Mouse (Mus musculus) WW6 (cell line): ENCODE results near the gene Tenm2.

ENCODE experiments used
- DNase-seq: peaks from one replicate; pipeline ENCODE4 v3.0.0-alpha.2; 2013; ENCODE audit warnings: low read depth, low spot score

Tenm2 gene

DNA sequence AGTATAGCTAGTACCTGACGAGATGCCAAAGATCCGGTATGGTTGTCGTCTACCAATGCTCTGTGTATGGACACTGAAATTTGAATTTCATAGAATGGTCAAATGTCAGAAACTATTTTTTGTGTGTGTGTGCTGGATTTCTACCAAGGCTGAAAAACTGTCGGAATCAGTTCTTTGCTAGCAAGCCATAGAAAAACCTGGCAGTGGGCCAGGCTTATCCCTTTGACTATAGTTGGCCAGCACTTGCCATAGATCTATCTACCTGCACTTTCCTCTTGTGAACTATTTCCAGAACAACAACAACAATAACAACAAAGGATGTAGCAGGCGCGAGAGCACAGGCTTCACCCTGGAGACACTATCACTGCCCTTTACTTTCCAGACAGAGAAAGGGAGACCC is 1098.5 kb downstream of the Tenm2 start:
- no peak for DNase-seq

DNA sequence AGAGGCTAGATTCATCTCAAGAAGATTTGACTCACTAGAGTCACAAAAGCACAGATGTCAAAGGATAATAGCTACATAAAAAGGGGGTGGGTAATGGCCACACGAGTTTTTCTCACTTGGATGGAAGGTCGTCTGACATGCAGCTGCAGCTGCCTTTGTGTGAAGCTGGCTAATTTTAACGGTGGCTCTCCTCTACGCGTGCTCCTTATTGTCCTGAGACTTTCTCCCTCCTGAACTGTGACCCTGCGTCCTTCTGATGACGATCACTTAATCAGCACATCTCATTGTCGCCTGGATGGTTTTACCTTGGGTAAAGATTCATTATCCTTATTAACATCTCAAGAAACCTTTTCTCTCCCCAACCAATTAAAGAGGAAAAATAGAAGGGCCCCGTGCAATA is 1101.1 kb downstream of the Tenm2 start:
- no peak for DNase-seq

DNA sequence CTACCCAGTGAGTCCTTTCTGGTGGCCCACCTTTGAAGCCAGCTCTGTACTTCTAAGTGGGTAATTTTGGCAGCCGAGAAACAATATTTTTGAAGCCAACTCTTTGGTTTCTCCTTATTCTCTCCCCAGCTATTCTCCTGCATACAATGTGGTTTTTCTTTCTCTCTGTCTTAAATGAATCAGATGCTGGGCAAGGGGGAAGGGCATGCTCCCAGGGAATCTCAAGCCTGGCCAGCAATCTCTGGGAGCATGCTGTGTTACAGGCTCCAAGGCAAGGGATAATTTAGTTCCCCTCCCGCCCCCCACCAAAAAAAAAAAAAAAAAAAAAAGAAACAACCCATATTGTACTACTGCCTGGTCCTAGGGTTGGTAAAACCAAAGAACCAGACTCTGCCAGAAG is 1112.5 kb downstream of the Tenm2 start:
- no peak for DNase-seq

DNA sequence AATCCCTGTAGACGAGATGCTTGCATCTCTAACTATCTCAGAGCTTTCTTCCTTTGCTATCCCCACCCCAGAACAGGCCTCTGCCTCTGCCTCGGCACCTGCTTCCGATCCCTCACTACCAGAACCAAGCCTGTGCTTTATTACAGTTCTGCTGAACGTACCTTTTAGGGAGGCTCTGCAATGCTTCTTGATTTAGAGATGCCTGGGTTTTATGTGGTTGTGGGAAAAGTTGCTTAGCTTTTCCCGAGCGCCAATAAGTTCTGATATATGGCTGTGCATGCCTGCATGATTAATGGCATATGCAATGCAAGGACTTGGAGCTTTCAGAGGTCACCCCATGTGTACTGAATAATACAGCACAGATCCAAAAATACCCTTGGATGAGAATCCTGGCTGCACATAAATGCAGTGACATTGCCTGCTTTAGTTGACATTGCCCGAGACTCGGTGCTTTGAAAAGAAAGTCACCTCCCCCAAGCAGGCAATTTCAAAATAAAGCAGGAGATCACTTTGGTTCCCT is 1114.3 kb downstream of the Tenm2 start:
- DNase-seq = no peak

DNA sequence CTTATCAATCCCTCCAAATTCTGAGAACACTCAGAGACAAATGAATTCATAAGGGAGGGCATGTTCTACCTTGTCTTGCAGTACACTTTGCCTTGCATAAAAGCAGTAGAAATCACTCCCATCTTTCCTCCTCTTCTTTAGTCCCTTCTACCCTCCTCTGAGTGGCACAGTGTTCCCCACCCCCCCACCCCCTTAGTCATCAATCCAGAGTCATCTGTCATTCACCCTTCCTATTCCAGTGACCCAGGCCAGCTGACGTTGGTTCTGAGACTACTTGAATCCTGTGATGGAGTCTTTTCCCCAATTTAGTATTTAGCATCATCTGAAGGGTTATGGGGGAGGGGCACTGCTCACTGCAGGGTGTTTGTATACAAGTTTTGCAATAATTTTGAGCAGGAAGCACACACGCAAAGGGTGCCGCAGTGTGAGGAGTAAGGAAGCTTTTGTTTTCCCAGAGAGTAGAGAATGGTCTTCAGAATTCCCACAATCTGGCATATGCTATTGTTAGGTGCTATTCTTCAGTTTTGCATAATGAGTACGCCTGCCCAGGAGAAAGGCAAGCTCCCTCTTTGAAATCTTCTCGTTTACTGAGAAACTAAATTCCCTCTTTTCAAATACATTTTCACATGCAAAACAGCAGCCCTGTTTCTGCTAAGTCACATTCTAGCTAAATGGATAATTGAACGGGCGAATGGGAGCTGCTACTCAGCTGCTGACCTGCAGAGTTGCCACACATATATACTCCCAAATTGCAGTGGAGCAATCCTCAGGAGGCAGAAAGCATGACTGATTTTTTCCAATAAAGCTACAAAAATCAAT is 1115.0 kb downstream of the Tenm2 start:
- DNase-seq = no peak

DNA sequence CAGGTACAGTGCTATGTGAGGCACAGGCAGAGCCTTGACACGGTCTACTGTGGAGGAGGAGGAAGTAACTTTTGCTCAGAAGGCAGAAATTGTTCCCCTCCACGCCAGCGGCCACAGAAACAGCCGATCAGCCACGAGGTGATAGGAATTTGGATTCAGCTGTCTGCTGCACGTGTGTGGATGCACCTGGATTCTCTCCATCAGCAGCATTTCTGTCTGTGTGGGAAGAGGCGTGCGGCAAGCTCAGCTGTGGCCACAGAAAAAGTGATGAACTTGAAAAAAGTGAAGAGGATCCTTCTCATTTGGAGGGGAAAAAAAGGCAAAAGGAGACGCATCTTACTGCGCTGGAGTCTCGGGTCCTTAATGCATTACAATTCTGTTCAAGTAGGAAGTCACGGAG is 1122.4 kb downstream of the Tenm2 start:
- no peak for DNase-seq

DNA sequence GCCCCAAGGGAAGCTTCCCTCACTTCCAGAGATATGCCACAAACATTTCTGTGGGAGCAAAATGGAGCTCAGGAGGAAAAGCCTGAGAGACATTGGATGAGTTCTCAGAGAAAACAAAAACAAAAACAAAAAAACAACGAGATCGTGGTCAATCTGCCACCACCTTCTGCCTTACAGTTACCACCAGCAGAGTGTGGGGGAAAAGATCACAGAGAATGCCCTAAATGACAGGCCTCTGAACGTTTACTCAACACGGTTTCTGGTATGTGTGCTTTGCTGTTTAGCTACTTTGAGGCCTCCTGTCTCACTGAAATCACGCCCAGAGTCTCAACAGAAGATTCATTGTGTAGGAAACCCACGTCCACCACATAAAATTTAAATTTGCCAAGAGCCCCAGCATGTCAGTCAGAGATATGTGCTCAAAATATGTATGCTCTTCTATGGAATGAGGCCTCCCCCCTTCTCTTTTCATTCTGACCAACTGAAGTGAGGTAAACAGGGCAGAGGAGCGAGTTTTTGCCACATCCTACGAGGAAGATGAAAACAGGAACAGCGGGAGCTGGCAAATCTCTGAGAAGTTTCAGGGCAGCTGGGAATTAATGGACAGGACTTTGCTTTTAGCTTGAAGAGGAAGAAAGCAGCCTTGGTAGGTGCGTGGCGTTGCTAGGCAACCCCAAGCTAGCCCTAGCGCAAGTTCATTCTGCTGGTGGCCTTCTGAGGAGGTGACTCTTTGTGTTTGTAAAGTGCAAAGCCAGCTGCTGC is 1126.6 kb downstream of the Tenm2 start:
- DNase-seq = no peak

DNA sequence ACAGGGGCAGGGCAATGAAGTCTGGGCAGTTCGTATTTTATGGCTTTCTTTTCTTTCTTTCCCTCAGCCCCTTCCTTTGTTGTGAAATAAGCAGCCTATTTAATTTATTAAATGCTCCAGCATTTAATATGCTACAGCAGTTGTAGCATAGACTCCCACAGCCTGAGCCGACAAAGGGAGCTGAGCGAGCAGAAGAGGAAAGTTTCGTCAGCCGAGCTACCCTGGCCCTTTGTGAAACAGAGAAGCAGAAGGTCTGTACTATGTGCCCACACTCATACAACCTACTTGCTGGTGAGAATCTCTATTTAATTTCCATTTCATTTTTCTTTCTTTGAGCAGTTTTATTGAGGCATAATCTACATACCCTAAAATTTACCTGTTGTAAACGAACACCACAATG is 1127.9 kb downstream of the Tenm2 start:
- DNase-seq = no peak

DNA sequence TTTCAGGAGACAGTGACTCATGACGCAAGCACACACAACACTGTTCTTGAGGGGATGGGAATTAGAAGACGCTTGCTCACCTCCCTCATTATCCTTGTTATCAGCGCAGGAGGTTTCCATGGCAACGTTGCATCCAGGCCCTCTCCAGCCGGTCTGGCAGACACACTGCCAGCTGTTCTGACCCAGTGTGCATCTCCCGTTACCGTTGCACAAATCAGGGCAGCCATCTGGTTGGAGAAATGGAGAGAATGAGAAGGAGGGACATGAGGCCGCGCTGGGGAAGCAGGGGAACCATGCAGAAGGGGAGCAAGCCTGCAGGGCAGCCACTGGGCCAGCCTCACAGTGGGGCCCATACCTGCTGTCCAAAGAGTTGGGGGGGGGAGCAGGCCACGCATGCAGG is 1129.1 kb downstream of the Tenm2 start:
- no peak for DNase-seq

DNA sequence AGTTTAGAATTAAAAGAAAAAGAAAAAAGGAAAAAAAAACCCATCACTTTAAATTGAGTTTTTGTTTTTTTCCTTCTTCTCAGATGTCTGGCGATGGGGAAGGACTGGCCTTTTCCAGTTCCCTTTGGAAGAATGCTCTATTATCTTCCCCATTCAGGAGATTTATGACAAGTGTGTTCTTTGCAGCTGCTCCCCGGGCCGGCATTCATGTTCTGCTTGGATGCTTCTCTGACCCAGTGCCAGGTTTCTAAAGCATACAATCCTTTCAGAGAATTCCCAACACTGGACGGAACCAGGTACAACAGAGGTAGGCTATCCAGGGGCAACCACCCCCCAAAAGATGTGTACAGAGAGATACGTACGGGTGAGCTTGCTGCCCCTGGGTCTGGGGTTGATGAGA is 1132.2 kb downstream of the Tenm2 start:
- DNase-seq = no peak

DNA sequence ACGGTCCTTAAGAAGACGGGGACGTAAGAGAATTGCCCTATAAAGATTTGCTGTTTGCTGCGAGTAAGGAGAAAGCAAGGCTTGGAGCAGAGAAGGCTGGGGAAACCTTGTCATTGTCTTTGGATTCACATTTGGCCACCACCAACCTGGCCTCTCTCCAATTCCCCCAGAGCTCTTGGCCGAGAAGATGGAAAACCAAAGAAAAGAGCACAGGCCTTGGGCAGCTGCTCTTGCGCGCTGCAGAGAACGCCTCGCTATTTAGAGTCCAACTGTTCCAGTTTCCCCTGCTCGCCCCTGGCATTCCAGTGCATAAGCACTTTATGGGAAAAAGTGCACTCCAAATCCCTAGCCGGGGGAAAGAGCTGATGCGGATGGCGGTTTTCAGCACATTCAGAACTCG is 1139.5 kb downstream of the Tenm2 start:
- DNase-seq = no peak

DNA sequence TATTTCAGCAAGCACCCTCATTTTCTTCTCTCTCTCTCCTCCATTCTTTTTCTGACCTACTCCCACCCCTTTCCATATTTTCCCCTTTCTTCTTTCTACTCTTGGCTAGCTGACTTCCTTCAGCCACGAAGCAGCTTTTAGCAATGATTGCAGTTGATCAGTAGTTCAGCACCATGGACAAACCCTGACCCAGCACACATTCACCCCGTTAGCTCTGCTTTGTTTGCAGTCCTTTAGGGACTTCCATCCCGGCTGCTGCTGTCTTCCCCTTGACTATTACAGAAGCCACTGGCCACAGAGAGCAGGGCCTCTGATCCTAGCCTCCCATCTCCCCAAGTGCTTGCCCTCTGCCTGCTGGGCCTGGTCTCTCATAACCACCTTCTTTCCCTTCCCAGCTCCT is 1145.6 kb downstream of the Tenm2 start:
- no peak for DNase-seq

DNA sequence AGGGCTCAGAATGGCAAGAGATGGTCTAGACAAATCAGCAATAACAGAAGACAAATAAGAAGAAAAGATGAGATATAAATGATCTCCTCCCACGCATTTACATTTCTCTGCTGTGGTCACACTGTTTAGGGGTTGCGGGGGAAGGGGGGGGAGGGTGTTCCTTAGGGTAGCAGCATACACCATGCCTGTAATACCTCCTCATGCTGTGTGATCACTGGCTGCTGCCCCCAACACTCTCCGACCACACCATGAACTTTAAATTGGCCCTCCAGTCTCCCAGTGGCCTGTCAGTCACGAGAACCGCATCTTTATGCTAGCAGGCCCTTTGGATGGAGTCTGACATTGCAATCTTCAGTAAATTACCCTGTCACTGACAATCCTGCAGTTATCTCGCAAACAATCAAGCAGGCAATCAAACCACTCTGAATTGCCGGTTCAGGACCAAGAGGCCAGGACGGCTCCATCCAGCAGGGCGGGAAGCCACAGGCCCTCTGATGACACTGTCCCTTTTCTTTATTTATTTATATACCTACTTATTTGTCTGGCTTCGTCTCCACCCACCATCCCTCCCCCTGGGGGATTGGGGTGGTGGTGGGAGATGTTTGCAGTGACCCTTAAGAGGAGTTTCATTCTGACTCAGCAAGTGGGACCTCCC is 1154.2 kb downstream of the Tenm2 start:
- DNase-seq = no peak

DNA sequence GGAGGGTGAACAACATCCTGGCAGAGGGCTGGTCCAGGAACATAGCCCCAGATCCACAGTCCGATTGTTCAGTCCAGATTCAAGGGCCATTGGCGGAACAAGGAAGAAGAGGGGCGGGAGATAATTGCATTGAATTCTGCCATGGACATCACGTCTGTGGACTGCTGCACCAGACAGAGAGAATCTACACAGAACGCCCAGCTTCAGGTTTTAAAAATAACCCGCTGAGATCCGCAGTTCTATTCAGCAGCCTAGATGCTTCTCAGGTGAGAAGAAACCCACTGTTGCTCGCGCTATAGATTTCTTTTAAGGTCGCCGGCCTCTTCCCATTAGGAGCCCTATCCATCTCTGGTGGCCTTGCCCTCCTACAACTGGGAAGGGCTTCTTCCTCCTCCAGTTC is 1155.0 kb downstream of the Tenm2 start:
- DNase-seq = no peak

DNA sequence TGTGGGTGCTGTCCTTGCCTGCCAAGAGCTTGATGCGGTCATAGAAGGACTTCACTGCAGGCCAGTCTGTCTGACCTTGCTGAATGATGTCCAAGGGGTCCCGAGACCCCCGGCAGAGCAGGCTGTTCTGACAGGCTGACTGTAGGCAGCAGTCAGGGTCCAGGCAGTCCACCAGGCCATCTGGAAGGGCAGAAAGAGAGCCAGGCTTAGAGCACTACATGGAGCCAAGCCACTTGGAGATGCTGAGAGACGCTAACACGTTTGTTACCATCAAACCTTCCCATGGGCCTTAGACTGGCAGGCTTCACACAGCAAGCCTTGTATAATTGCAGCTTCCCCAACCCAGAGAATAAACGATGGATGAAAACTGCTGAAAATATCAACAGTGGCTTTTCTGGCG is 1157.4 kb downstream of the Tenm2 start:
- no peak for DNase-seq

DNA sequence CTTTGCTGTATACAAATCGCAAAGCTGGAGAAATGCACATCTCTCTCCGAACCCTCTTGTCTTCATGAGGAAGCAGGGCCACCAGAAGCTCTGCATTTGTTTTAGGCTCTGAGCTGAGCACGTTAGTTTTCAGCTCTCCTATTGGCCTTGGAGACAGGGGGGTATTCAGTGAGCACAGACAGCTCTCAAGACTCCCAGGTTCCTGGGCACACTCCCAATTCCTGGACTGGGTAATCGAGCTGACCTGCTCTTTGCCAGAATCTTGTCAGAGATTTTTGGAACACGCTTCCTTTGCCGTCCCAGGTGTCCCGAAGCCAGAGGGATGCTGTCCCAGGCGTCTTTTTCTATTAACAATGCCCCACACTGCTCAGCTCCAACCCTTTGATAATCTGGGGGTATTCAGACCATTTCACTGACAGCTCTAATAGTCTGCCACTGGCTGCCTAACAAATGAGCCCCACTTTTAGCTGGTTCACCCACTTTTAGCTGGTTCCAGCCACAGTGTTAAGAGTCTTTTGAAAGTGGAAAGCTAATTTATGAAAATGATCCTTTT is 1161.7 kb downstream of the Tenm2 start:
- no peak for DNase-seq

DNA sequence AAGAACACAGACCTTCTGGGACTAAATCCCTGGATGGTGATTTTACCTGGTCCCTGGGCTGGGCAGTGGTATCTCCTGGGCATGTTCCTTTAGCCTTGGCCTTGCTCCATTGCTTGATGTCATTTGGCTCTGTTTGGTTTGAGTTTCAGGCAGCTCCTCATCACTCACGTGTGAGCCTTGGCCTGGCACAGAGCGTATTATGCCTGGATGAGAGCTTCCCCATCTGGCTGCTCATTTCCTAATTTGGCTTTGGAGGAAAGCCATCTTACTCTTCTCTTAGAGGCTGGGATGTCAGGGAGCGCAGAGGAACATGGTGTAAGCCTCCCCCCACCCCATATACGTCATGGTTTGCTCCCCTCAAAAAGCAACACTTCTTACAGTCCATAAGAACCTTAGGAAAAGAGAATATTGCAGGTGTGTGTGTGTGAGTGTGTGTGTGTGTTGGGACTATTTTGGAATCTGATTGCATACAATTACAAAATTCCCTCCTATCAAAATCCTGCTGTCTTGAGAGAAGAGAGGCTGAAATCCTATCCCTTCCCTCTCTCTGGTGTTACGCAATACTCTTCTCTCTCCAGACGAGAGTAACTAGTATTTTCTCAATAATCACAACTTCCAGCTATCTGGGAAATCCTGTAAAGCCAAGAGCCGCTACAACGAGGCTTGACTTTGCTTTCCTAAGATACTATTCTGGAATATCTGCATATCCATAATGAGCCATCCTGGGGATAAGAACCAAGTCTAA is 1162.5 kb downstream of the Tenm2 start:
- no peak for DNase-seq

DNA sequence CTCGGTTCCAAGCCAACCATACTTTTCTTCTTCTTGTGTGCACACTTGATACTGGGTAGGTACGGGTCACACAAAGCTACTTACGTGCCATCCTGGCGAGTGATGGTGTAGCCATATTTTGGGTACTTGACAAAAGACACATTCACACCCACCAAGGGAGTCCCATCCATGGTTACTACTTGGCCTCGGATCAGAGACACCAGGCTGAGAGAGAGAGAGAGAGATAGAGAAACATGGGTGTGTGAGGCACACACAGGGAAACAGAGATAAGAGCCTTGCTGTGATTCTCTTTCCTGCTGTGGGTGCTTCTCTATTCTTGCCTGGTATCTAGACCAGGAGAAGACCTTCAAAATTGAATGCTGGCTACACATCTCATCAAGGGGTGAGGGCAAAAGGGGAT is 1163.1 kb downstream of the Tenm2 start:
- no peak for DNase-seq

DNA sequence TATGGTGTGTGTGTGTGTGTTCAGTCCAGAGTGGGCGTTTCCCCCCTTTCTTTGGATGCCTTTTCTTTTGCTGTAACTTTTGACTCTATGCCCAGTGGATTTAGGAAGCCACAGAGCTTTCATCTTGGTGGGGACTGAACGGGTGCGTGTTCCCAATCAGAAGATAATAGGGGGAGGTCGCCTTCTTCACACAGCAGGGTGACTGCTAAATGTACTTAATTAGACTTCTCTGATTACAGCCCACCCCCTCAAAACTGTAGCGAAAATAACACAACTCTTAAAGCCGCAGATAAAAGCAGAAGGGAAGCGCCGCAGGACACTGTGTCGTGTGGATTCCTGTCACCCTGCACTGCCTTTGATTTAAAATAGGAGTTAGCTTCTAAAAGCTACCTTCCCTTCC is 1163.7 kb downstream of the Tenm2 start:
- no peak for DNase-seq

DNA sequence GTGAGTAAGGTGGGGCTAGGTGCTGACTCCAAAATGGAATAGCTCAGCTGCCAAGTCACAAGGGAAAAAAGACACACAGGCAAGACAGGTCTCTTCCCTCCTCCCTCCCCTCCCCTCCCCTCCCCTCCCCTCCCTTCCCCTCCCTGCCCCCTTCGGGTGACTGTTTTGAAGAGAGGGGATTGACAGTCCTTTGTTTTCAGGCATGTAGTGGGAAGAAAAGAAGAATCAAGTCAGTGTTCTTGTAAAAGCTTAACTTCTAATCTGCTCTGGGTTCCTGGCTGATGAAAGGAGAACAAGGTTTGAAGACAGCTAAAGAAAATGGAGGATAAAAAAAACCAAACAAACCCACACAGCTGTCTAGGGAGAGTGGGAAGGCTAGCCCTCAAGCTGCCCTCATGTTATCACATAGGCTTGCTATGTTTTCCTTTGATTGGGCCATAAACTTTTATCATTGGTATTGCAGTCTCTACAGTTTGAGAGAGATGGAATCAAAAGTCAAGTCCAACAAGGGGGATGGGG is 1176.4 kb downstream of the Tenm2 start:
- no peak for DNase-seq

DNA sequence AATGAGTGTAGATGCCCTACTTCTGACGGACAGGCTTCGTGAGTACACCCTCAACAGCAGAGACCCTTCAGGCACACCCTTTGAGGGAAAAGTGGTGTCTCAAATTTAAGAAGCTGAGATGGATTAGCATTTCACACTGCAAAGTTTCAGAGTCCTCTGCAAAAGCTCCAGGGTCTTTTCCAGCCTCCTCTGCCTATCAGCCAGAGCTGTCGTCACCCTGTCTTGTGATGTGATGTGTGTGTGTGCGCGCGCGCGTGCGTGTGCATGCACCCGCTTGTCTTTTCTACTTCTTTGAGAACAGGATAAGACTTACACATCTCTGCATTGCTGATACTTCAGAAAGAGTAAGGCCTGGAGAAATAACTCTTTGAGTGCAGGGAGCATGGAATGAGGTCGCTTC is 1179.2 kb downstream of the Tenm2 start:
- DNase-seq = no peak
